Mouse (Mus musculus) adrenal gland, postnatal 4 days (tissue): ENCODE measurements around the gene Depdc5. TPM values are rescaled to one million over a fixed set of nuclear protein-coding genes. Genes with fewer than 3 reads are reported as not detected.
"Not testable (repeated sequence)": the region's sequence is repeated elsewhere in the genome, so short reads cannot be mapped to it uniquely, and the experiment has no call there.

ENCODE experiments used
- DNase-seq, 2 experiments: peaks; one replicate each; pipeline ENCODE4 v3.0.0; 2021 to 2022; ENCODE audit warnings: low spot score in 2 of 2, mixed read lengths in 2 of 2
- long read RNA-seq, 2 experiments: library from polyadenylated mRNA; stranded (forward); transcript quantifications; one replicate each; pipeline ENCODE4 v2.0.0; 2021
- total RNA-seq, 2 experiments: library from RNA; stranded (reverse); gene quantifications; 2 replicates each; pipeline ENCODE4 v1.2.3; 2021

Gene Depdc5
- 10 to 100 TPM; 37.7 to 43.5 TPM for total RNA-seq
- long read RNA-seq, experiment 1, partial matches to known transcripts: 5 of 9 reads
- long read RNA-seq, experiment 1, other reads (novel, unspliced or antisense): 4 of 9 reads
- long read RNA-seq, experiment 2, partial matches to known transcripts: 4 of 13 reads
- long read RNA-seq, experiment 2, other reads (novel, unspliced or antisense): 9 of 13 reads

- peak; percentile 77 to 90 for DNase-seq
Measured at GRCm38 (mm10) chr5:32863253-32864228, at the start of gene Depdc5. Depdc5 (plus strand) TSS chr5:32863701.

DNA sequence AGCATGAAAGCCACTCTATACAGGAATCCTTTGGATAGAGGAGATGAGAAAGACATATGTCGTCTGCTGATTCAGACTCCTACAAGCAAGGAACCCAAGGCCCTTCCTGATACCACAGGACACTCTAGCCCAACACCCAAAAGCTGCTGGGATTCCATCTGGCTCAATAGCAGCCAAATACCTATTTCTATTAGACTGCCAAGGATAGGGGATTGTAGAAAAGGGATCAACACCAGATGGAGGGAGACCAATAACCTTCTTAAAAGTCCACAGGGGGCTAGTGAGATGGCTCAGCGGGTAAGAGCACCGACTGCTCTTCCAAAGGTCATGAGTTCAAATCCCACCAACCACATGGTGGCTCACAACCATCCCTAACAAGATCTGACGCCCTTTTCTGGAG lies 48.1 kb upstream of the Depdc5 start:
- DNase-seq: no peak

DNA sequence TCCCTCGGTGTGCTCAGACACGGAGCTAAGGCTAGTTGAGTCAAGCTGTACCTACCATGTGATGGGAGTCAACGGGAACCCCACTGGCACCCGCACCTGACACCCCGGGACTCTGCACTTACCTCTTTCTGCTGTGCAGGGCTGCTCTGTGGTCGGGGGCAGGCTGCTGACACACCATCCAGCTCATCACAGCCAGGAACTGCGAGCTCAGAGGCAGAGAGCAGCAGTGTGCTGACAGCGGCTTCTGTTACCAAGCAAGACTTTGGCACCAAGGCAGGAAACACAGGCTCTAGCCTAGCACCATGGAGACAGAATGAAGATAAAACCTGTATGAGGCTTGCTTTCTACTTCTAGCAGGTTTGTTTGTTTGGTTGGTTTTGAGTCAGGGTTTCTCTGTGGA lies 43.0 kb upstream of the Depdc5 start:
- DNase-seq: no peak

- DNase-seq: no peak
Measured at GRCm38 (mm10) chr5:32827009-32827408, 36.5 kb upstream of the Depdc5 start, which contains the start of gene Gm20671. Gm20671 (minus strand) TSS chr5:32827109.

GRCm38 (mm10) chr5:32828766-32829165 lies 34.7 kb upstream of the Depdc5 start:
- not testable (repeated sequence) for DNase-seq

GRCm38 (mm10) chr5:32830054-32830453 lies 33.4 kb upstream of the Depdc5 start:
- no peak for DNase-seq

GRCm38 (mm10) chr5:32834497-32834896 lies 29.0 kb upstream of the Depdc5 start:
- no peak for DNase-seq

GRCm38 (mm10) chr5:32836976-32837375 lies 26.5 kb upstream of the Depdc5 start:
- DNase-seq: no peak

- DNase-seq: no peak
Measured at GRCm38 (mm10) chr5:32840029-32840428, 23.5 kb upstream of the Depdc5 start.

- DNase-seq: no peak
Measured at GRCm38 (mm10) chr5:32849178-32849577, 14.3 kb upstream of the Depdc5 start.

DNA sequence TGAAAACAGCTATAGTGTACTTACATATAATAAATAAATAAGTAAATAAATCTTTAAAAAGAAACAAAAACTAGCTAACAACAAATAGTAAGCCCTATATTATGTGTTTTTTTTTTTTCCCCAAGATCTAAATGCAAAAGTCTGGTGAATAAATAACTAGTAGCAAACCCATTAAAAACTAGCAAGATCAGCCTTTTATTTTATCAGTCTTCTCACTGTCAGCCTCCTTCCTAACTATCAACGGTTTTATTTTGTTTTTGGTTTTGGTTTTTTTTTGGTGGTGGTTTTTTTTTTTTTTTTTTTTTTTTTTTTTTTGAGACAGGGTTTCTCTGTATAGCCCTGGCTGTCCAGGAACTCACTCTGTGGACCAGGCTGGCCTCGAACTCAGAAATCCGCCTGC lies 13.9 kb upstream of the Depdc5 start:
- not testable (repeated sequence) for DNase-seq

DNA sequence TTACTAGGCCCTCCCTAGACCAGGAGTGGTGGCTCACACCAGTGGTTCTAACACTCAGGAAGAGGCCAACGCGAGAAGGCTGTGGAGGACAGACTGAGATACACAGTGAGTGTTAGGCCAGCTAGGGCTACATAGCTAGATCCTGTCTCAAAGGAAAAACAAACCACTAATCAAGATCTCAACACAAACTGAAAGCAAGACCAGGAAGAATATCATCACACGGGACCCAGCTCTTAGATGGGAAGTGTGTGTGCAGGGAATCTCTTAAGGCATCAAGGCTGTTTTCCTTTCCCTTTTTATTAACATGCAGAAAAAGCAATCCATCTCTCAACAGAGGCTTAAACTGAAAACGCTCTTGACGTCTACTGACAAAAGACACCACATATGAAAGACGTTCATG lies 11.5 kb upstream of the Depdc5 start:
- DNase-seq: no peak

DNA sequence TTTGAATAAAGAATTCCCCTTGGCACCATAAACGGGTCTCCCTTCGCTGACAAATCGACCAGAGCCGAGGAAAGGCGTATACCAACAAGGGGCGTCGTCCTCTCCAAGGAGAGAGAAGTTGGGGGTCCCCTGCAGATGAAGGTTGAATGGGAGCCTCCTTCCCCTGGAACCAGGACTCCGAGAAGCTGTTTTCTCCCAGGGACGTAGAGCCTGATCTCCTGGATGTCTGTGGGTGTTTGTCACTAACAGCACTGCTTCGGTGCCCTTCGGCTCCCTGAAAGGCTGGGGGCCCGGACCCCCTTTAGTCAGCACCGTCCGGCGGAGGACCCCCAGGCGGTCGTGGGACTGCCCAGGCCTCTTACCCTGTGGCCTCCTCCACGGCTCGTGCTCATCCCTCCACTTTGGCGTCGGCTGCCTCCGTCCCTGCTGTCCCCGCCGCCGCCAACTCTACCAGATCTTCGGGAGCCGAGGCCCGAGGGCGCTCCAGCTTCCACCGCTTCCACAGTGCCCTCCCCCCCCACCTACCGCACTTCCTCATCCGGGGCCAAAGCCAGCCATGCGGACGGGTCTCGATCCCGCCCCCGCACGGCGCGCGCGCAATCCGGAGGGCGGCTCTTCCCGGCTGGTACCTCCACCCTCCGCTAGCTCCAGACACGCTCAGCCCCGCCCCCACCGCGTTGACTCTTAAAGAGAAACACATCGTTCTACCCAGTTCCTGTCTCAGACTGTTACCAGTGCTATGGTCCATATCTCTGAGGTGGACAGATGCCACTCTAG lies 9.6 kb upstream of the Depdc5 start, which contains the start of gene Prr14l:
Gene Prr14l, minus strand, starts transcription at position 526 of the 777 bp plus-strand sequence.
- peak; percentile 97 to 98 for DNase-seq

GRCm38 (mm10) chr5:32854818-32855217 lies 8.7 kb upstream of the Depdc5 start:
- DNase-seq: no peak

DNA sequence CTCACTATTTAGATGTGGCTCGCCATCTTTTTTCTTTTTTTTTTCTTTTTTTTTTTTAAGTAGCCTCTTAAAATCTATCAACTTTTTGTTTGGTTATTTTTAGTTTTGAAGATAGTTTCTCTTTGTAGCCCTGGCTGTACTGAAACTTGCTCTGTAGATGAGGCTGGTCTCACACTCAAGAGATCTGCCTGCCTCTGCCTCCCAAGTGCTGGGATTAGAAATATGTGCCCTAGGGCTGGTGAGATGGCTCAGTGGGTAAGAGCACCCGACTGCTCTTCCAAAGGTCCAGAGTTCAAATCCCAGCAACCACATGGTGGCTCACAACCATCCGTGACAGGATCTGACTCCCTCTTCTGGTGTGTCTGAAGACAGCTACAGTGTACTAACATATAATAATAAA lies 8.2 kb upstream of the Depdc5 start:
- not testable (repeated sequence) for DNase-seq

DNA sequence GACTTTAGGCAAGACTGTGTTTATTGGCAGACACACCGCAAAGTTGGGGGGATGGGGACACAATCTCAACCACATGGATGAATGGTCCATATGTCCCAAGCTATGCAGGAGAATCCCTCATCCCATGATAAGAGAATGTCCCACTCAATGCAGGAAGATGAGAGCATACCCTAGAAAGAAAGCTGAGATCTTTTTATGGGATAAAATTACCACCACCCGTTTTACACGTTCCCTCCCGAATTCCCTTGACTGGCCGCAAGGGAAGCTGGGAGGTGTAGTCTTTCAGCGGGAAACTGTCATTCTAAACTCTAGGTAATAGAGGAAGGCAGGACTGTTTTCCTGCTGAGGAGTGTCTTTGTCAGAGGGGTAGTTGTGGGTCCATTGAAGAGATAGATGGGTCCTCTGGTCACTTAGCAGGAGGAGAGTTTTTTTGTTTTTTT lies 5.7 kb upstream of the Depdc5 start:
- no peak for DNase-seq

- no peak for DNase-seq
Measured at GRCm38 (mm10) chr5:32861082-32861481, 2.4 kb upstream of the Depdc5 start.

- no peak for DNase-seq
Measured at GRCm38 (mm10) chr5:32862469-32863132, 900 bp upstream of the Depdc5 start.

DNA sequence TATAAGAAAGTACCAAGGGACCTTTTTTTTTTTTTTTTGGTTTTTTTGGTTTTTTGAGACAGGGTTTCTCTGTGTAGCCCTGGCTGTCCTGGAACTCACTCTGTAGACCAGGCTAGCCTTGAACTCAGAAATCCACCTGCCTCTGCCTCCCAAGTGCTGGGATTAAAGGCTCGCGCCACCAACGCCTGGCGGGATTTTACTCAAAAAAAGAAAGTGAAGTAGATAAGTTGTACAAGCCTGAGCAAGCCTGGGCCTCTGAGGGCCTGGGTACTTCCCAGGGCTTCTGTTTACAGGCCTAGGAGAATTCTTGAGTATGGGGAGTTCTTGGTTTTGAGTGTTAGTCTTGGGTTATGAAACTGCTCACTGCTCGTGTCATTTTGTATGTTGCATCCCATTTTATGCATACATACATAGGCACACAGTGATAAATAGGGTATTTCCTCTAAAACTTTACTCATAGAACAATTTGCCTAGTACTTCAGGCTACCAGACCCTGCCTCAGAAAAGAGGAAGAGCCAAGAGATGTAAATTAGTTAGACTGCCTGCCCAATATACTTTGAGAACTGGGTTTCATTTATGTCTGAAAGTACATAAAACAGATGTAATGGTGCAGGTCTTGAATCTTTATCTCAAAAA lies 6.0 kb downstream of the Depdc5 start:
- no peak for DNase-seq

- DNase-seq: no peak
Measured at GRCm38 (mm10) chr5:32872346-32872745, 8.8 kb downstream of the Depdc5 start.
